Mouse (Mus musculus): Measurements from ENCODE around the gene Dnah10. TPM values are rescaled to one million over a fixed set of nuclear protein-coding genes. Genes with fewer than 3 reads are reported as not detected.

Dnah10 gene
- polyA plus RNA-seq, 1 experiment from 2014 or later, result 0.05 TPM

- H3K27ac ChIP-seq (ENCODE audit: low read depth), result no peak overlapping the region
- no peak overlapping the region for H3K9ac ChIP-seq
- no peak for TF ChIP-seq CTCF (IDR thresholded peaks at IDR 0.05; ENCODE audit: low read depth)
- WGBS, result 70% methylated on average over 4 of the region's 4 CpGs
- H3K36me3 ChIP-seq (ENCODE audit: insufficient read depth), result no peaks in the 10 kb centered on the region
- ATAC-seq (ENCODE audit: insufficient read depth), result no peak
- no peaks in the 10 kb centered on the region for H3K4me1 ChIP-seq (ENCODE audit: insufficient read depth)
- peak; percentile 13 for DNase-seq
- H3K4me2 ChIP-seq, result no peak overlapping the region
- H3K9me3 ChIP-seq (ENCODE audit: low read depth, low read length), result no peaks in the 10 kb centered on the region
- no peak overlapping the region for H3K4me3 ChIP-seq (ENCODE audit: low read depth, low read length)
- H3K27me3 ChIP-seq (ENCODE audit: insufficient read depth, low read length), result no peaks in the 10 kb centered on the region
These were observed 85.0 kb downstream of the Dnah10 start for GRCm38 (mm10) chr5:124809708-124810366.

- WGBS, result 69% methylated on average over 12 of the region's 12 CpGs
These were observed 87.6 kb downstream of the Dnah10 start for GRCm38 (mm10) chr5:124812466-124812865.

GRCm38 (mm10) chr5:124814797-124815196 lies 89.9 kb downstream of the Dnah10 start:
- Histone ChIP-seq H3K4me2 (no peak overlapping the region), H3K4me3 (ENCODE audit: low read depth, low read length) (no peak overlapping the region), H3K9ac (no peak overlapping the region), H3K27me3 (ENCODE audit: insufficient read depth, low read length) (no peaks in the 10 kb centered on the region), H3K27ac (ENCODE audit: low read depth) (no peak overlapping the region), H3K4me1 (ENCODE audit: insufficient read depth) (no peaks in the 10 kb centered on the region), H3K36me3 (ENCODE audit: insufficient read depth) (no peaks in the 10 kb centered on the region), H3K9me3 (ENCODE audit: low read depth, low read length) (no peaks in the 10 kb centered on the region)
- 60% methylated on average over 5 of the region's 5 CpGs for WGBS
- no peak for ATAC-seq (ENCODE audit: insufficient read depth)
- no peak for DNase-seq
- TF ChIP-seq CTCF (IDR thresholded peaks at IDR 0.05; ENCODE audit: low read depth), result no peak

More at GRCm38 (mm10) chr5:124812466-124812865, 87.6 kb downstream of the Dnah10 start:
- Histone ChIP-seq H3K9me3 (ENCODE audit: low read depth, low read length) (no peaks in the 10 kb centered on the region), H3K4me1 (ENCODE audit: insufficient read depth) (no peaks in the 10 kb centered on the region), H3K36me3 (ENCODE audit: insufficient read depth) (no peaks in the 10 kb centered on the region), H3K4me2 (no peak overlapping the region), H3K4me3 (ENCODE audit: low read depth, low read length) (no peak overlapping the region), H3K27ac (ENCODE audit: low read depth) (no peak overlapping the region), H3K27me3 (ENCODE audit: insufficient read depth, low read length) (no peaks in the 10 kb centered on the region), H3K9ac (no peak overlapping the region)
- ATAC-seq (ENCODE audit: insufficient read depth) (no peak), DNase-seq (no peak)
- TF ChIP-seq CTCF (IDR thresholded peaks at IDR 0.05; ENCODE audit: low read depth), result no peak

GRCm38 (mm10) chr5:124817050-124817449 lies 92.2 kb downstream of the Dnah10 start:
- no peaks in the 10 kb centered on the region for H3K27me3 ChIP-seq (ENCODE audit: insufficient read depth, low read length)
- peak; percentile 34 for DNase-seq
- no peaks in the 10 kb centered on the region for H3K4me1 ChIP-seq (ENCODE audit: insufficient read depth)
- WGBS, result 68% methylated on average over 15 of the region's 15 CpGs
- no peak for ATAC-seq (ENCODE audit: insufficient read depth)
- no peaks in the 10 kb centered on the region for H3K36me3 ChIP-seq (ENCODE audit: insufficient read depth)
- H3K4me2 ChIP-seq, result no peak overlapping the region
- H3K9me3 ChIP-seq (ENCODE audit: low read depth, low read length), result no peaks in the 10 kb centered on the region
- no peak for TF ChIP-seq CTCF (IDR thresholded peaks at IDR 0.05; ENCODE audit: low read depth)
- H3K9ac ChIP-seq, result no peak overlapping the region
- no peak overlapping the region for H3K4me3 ChIP-seq (ENCODE audit: low read depth, low read length)
- no peak overlapping the region for H3K27ac ChIP-seq (ENCODE audit: low read depth)

GRCm38 (mm10) chr5:124822128-124822894 lies 97.4 kb downstream of the Dnah10 start:
- Histone ChIP-seq H3K9ac (no peak overlapping the region), H3K27ac (ENCODE audit: low read depth) (no peak overlapping the region), H3K4me3 (ENCODE audit: low read depth, low read length) (no peak overlapping the region), H3K4me2 (no peak overlapping the region), H3K9me3 (ENCODE audit: low read depth, low read length) (no peaks in the 10 kb centered on the region), H3K36me3 (ENCODE audit: insufficient read depth) (no peaks in the 10 kb centered on the region), H3K4me1 (ENCODE audit: insufficient read depth) (no peaks in the 10 kb centered on the region), H3K27me3 (ENCODE audit: insufficient read depth, low read length) (no peaks in the 10 kb centered on the region)
- DNase-seq, result peak; percentile 15
- TF ChIP-seq CTCF (IDR thresholded peaks at IDR 0.05; ENCODE audit: low read depth), result no peak
- ATAC-seq (ENCODE audit: insufficient read depth), result no peak
- WGBS, result 70% methylated on average over 18 of the region's 18 CpGs

GRCm38 (mm10) chr5:124830331-124830730 lies 105.4 kb downstream of the Dnah10 start:
- ATAC-seq (ENCODE audit: insufficient read depth), result no peak
- Histone ChIP-seq H3K36me3 (ENCODE audit: insufficient read depth) (0 out of 2 replicates have a peak, but pooled peaks cover 3% of the 10 kb centered on the region), H3K27me3 (ENCODE audit: insufficient read depth, low read length) (no peaks in the 10 kb centered on the region), H3K9me3 (ENCODE audit: low read depth, low read length) (no peaks in the 10 kb centered on the region), H3K27ac (ENCODE audit: low read depth) (no peak overlapping the region), H3K4me3 (ENCODE audit: low read depth, low read length) (no peak overlapping the region), H3K4me1 (ENCODE audit: insufficient read depth) (no peaks in the 10 kb centered on the region), H3K9ac (no peak overlapping the region), H3K4me2 (no peak overlapping the region)
- DNase-seq, result no peak
- WGBS, result 87% methylated on average over 12 of the region's 12 CpGs
- TF ChIP-seq CTCF (IDR thresholded peaks at IDR 0.05; ENCODE audit: low read depth), result no peak

- Histone ChIP-seq H3K4me3 (ENCODE audit: low read depth, low read length) (no peak overlapping the region), H3K4me2 (no peak overlapping the region), H3K27me3 (ENCODE audit: insufficient read depth, low read length) (no peaks in the 10 kb centered on the region), H3K36me3 (ENCODE audit: insufficient read depth) (0 out of 2 replicates have a peak, but pooled peaks cover 4% of the 10 kb centered on the region), H3K4me1 (ENCODE audit: insufficient read depth) (no peaks in the 10 kb centered on the region), H3K9ac (no peak overlapping the region), H3K9me3 (ENCODE audit: low read depth, low read length) (no peaks in the 10 kb centered on the region), H3K27ac (ENCODE audit: low read depth) (no peak overlapping the region)
- 92% methylated on average over 15 of the region's 15 CpGs for WGBS
- ATAC-seq (ENCODE audit: insufficient read depth) (no peak), DNase-seq (no peak)
- TF ChIP-seq CTCF (IDR thresholded peaks at IDR 0.05; ENCODE audit: low read depth), result no peak
These were observed 110.3 kb downstream of the Dnah10 start for GRCm38 (mm10) chr5:124835218-124835617.
